Mouse (Mus musculus): Measurements from ENCODE around the gene Apba1. TPM values are rescaled to one million over a fixed set of nuclear protein-coding genes. Genes with fewer than 3 reads are reported as not detected.

Gene Apba1
- total RNA-seq, 2 experiments from 2014 or later: 239 to 266 TPM

- intact Hi-C loops (cut with DNase I): no loop called here
Observed at GRCm38 (mm10) chr19:23904922-23905321, 146.2 kb downstream of the Apba1 start.

GRCm38 (mm10) chr19:23905772-23906171, 147.1 kb downstream of the Apba1 start:
- intact Hi-C loops (cut with DNase I): no loop called here
- DNase-seq (ENCODE audit: extremely low spot score in 1 of 2, low spot score in 2 of 2): no peak

More at GRCm38 (mm10) chr19:23904922-23905321, 146.2 kb downstream of the Apba1 start:
- DNase-seq (ENCODE audit: extremely low spot score in 1 of 2, low spot score in 2 of 2): no peak

GRCm38 (mm10) chr19:23910345-23910744, 151.7 kb downstream of the Apba1 start:
- DNase-seq (ENCODE audit: extremely low spot score in 1 of 2, low spot score in 2 of 2): no peak
- intact Hi-C loops (cut with DNase I): no loop called here

- intact Hi-C loops (cut with DNase I): no loop called here
- DNase-seq (ENCODE audit: extremely low spot score in 1 of 2, low spot score in 2 of 2): no peak
Observed at GRCm38 (mm10) chr19:23919384-23920219, 160.9 kb downstream of the Apba1 start.

- intact Hi-C loops (cut with DNase I): no loop called here
- DNase-seq (ENCODE audit: extremely low spot score in 1 of 2, low spot score in 2 of 2): no peak
Observed at GRCm38 (mm10) chr19:23920220-23920544, 161.5 kb downstream of the Apba1 start.

GRCm38 (mm10) chr19:23922601-23923000, 163.9 kb downstream of the Apba1 start:
- DNase-seq (ENCODE audit: extremely low spot score in 1 of 2, low spot score in 2 of 2): no peak
- intact Hi-C loops (cut with DNase I): no loop called here

GRCm38 (mm10) chr19:23924057-23924456, 165.4 kb downstream of the Apba1 start:
- intact Hi-C loops (cut with DNase I): no loop called here
- DNase-seq (ENCODE audit: extremely low spot score in 1 of 2, low spot score in 2 of 2): no peak

- no peak for DNase-seq (ENCODE audit: extremely low spot score in 1 of 2, low spot score in 2 of 2)
- intact Hi-C loops (cut with DNase I): no loop called here
Observed at GRCm38 (mm10) chr19:23924791-23925190, 166.1 kb downstream of the Apba1 start.

- intact Hi-C loops (cut with DNase I): no loop called here
Observed at GRCm38 (mm10) chr19:23925541-23925940, 166.9 kb downstream of the Apba1 start.

GRCm38 (mm10) chr19:23930826-23931225, 172.1 kb downstream of the Apba1 start:
- no peak for DNase-seq (ENCODE audit: extremely low spot score in 1 of 2, low spot score in 2 of 2)

More at GRCm38 (mm10) chr19:23925541-23925940, 166.9 kb downstream of the Apba1 start:
- DNase-seq (ENCODE audit: extremely low spot score in 1 of 2, low spot score in 2 of 2): no peak

GRCm38 (mm10) chr19:23941422-23941949, 182.8 kb downstream of the Apba1 start:
- intact Hi-C loops (cut with DNase I): no loop called here
- DNase-seq (ENCODE audit: extremely low spot score in 1 of 2, low spot score in 2 of 2): no peak

More at GRCm38 (mm10) chr19:23930826-23931225, 172.1 kb downstream of the Apba1 start:
- intact Hi-C loops (cut with DNase I): no loop called here

- DNase-seq (ENCODE audit: extremely low spot score in 1 of 2, low spot score in 2 of 2): no peak
- intact Hi-C loops (cut with DNase I): no loop called here
Observed at GRCm38 (mm10) chr19:23942886-23943285, 184.2 kb downstream of the Apba1 start.

GRCm38 (mm10) chr19:23946026-23946685, 187.5 kb downstream of the Apba1 start:
- no peak for DNase-seq (ENCODE audit: extremely low spot score in 1 of 2, low spot score in 2 of 2)
- intact Hi-C loops (cut with DNase I): no loop called here

- intact Hi-C loops (cut with DNase I): no loop called here
- DNase-seq (ENCODE audit: extremely low spot score in 1 of 2, low spot score in 2 of 2): no peak
Observed at GRCm38 (mm10) chr19:23946751-23947150, 188.1 kb downstream of the Apba1 start.

GRCm38 (mm10) chr19:23947871-23948270, 189.2 kb downstream of the Apba1 start:
- no peak for DNase-seq (ENCODE audit: extremely low spot score in 1 of 2, low spot score in 2 of 2)
- intact Hi-C loops (cut with DNase I): no loop called here

- no peak for DNase-seq (ENCODE audit: extremely low spot score in 1 of 2, low spot score in 2 of 2)
- intact Hi-C loops (cut with DNase I): no loop called here
Observed at GRCm38 (mm10) chr19:23948301-23949000, 189.8 kb downstream of the Apba1 start.

- intact Hi-C loops (cut with DNase I): no loop called here
- no peak for DNase-seq (ENCODE audit: extremely low spot score in 1 of 2, low spot score in 2 of 2)
Observed at GRCm38 (mm10) chr19:23955461-23955860, 196.8 kb downstream of the Apba1 start.

- no peak for DNase-seq (ENCODE audit: extremely low spot score in 1 of 2, low spot score in 2 of 2)
- intact Hi-C loops (cut with DNase I): no loop called here
Observed at GRCm38 (mm10) chr19:23956299-23956975, 197.8 kb downstream of the Apba1 start.

- intact Hi-C loops (cut with DNase I): no loop called here
- DNase-seq (ENCODE audit: extremely low spot score in 1 of 2, low spot score in 2 of 2): no peak
Observed at GRCm38 (mm10) chr19:23957563-23957962, 198.9 kb downstream of the Apba1 start.

Measured in left cerebral cortex, postnatal 10 days (tissue).